In the genomic region with DNA sequence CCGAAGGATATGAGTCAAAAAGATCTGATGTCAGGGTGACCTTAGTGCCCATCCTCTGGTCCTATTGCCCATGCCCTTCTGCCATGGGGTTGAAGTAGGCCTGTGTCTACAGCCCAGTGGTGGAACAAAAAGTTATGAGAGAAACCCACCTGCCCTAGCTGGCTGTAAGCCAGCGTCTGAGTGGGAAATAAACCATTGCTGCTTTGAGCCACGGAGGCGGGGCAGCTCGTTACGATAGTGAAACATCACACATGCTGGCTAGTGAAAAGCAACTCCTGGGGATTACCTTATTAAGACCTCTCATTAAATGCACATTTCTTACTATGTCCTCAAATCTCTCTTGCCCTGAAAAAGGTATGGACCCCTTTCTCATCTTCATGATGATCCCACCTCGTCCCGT, we compare ENCODE assay signal across 27 mouse cellular contexts.
"Had no signal": no experiment of that assay in that cellular context is flagged by ENCODE, and none has a peak within 500 bp of the region (broad histone marks: within the 10 kb centered on the region; RNA-seq: fewer than 3 reads in every experiment).

No protein-coding gene starts in this region.

- H3K4me2 ChIP-seq: heart, embryonic 11.5 days; heart, embryonic 13.5 days; heart, embryonic 15.5 days; hindbrain, embryonic 13.5 days; hindbrain, embryonic 15.5 days; kidney, embryonic 15.5 days; limb, embryonic 13.5 days; limb, embryonic 15.5 days; liver, embryonic 12.5 days had no signal

- H3K36me3 ChIP-seq: heart, embryonic 13.5 days; heart, embryonic 15.5 days; hindbrain, embryonic 13.5 days; hindbrain, embryonic 15.5 days; kidney, embryonic 15.5 days; limb, embryonic 13.5 days; limb, embryonic 15.5 days; liver, embryonic 12.5 days had no signal

- H3K4me1 ChIP-seq: heart, embryonic 13.5 days; heart, embryonic 15.5 days; hindbrain, embryonic 13.5 days; hindbrain, embryonic 15.5 days; kidney, embryonic 15.5 days; liver, embryonic 12.5 days had no signal

- H3K27me3 ChIP-seq: heart, embryonic 15.5 days; hindbrain, embryonic 13.5 days; hindbrain, embryonic 15.5 days; kidney, embryonic 15.5 days; limb, embryonic 13.5 days; limb, embryonic 15.5 days; liver, embryonic 12.5 days had no signal

- DNase-seq: gastrocnemius, postnatal 14 days; gastrocnemius, postnatal 36 days; heart, adult 11 months; heart, adult 2 months; heart, postnatal 14 days; heart, postnatal 36 days; kidney, adult 11 months; kidney, adult 2 months; kidney, adult 9 months; kidney, postnatal 14 days; kidney, postnatal 36 days; layer of hippocampus, adult 9-11 months; layer of hippocampus, postnatal 36 days; left cerebral cortex, postnatal 4 days had no signal

- H3K9ac ChIP-seq: heart, embryonic 13.5 days; heart, embryonic 15.5 days; hindbrain, embryonic 13.5 days; hindbrain, embryonic 15.5 days; kidney, embryonic 15.5 days; limb, embryonic 13.5 days; limb, embryonic 15.5 days; liver, embryonic 12.5 days; liver, embryonic 14.5 days had no signal

- ATAC-seq: hindbrain, postnatal 0 days; intestine, embryonic 16.5 days; liver, embryonic 12.5 days had no signal

- H3K27ac ChIP-seq: heart, adult 2 months; heart, embryonic 13.5 days; heart, embryonic 15.5 days; hindbrain, embryonic 13.5 days; hindbrain, embryonic 15.5 days; hindbrain, postnatal 0 days; kidney, embryonic 15.5 days; kidney, postnatal 0 days; limb, embryonic 13.5 days; limb, embryonic 15.5 days; liver, embryonic 12.5 days; liver, embryonic 14.5 days had no signal

- H3K9me3 ChIP-seq: heart, embryonic 13.5 days; heart, embryonic 15.5 days; hindbrain, embryonic 13.5 days; hindbrain, embryonic 15.5 days; kidney, embryonic 15.5 days; limb, embryonic 13.5 days; limb, embryonic 15.5 days; liver, embryonic 12.5 days had no signal

- H3K4me3 ChIP-seq: heart, adult 2 months; heart, embryonic 13.5 days; heart, embryonic 15.5 days; hindbrain, embryonic 13.5 days; hindbrain, embryonic 15.5 days; kidney, embryonic 15.5 days; limb, embryonic 13.5 days; limb, embryonic 15.5 days; liver, embryonic 12.5 days had no signal
